Mouse (Mus musculus) G1E (cell line): ENCODE results near the gene Ftsj1.

Experiments
- CTCF ChIP-seq: IDR thresholded peaks from 2 replicates; pipeline ENCODE4 v1.5.1; 2012; ENCODE audit warnings: low read depth, low read length, inconsistent platforms, mixed read lengths
- GATA1 ChIP-seq: IDR thresholded peaks from 2 replicates; pipeline ENCODE4 v1.6.1; 2012; ENCODE audit warnings: borderline replicate concordance, low read length, inconsistent platforms, mixed read lengths
- GATA2 ChIP-seq: IDR thresholded peaks from 2 replicates; pipeline ENCODE4 v1.6.1; 2012; ENCODE audit warnings: low read depth, low read length, inconsistent platforms, borderline replicate concordance
- POLR2AphosphoS5 ChIP-seq: IDR thresholded peaks from 2 replicates; pipeline ENCODE4 v1.6.1; 2012; ENCODE audit warnings: low read depth, low read length, inconsistent platforms; ENCODE audit not compliant: insufficient replicate concordance
- TAL1 ChIP-seq: conservative IDR thresholded peaks from 2 replicates; pipeline ENCODE4 v1.6.1; 2012; ENCODE audit warnings: low read depth, low read length, inconsistent platforms, mixed read lengths

DNA sequence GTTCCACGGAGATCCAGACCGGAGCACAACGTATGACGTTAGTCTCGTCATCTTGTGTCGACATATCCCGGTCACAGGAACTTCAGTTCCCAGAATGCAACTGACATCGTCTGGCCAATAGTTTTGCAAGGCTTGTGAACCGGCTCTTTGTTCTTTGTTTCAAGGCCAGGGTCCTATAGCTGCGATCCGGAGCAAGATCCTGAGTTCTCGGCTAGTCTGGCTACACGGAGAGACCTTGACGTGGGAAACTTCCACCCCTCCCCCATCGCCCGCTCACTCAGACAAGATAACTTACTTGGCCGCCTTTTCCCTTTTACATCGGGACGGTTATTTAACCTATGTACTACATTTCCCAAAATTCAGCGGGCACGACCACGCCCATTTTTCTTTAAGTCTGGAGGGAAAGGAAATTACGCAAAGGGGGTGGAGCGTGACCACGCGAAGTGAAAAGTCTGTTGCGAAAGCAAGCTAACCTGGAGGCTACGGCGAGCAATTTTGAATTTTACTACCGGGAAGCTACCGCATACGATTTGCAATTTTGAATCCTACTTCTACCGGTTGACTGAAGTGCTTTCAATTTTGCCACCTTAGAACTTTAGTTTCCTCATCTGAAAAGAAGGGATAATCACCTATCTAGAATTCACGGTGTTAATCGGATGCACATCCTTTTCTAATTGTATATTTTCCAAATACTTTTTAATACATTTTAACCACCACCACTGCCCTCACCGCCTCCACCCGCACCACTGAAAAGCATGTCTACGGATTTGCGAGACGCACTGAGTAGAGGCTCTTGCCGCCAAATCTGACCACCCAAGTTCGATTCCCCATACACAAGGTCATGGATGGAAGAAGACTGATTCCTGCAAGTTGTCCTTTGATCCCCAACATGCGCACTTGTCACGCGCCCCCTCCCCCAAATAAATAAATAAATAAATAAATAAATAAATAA, at the start of gene Ftsj1:
- no peak for TF ChIP-seq CTCF
- no peak for TF ChIP-seq TAL1
- no peak for TF ChIP-seq GATA1
- TF ChIP-seq GATA2, result no peak
- TF ChIP-seq POLR2AphosphoS5, result no peak
